Mouse (Mus musculus) myocyte (in vitro differentiated cells): ENCODE data around the gene Med8.

Experiments used
- CEBPB ChIP-seq: IDR thresholded peaks from 2 replicates; pipeline ENCODE4 v1.6.1; 2011; ENCODE audit warnings: mild to moderate bottlenecking, moderate library complexity; ENCODE audit not compliant: poor library complexity, insufficient read depth, severe bottlenecking
- E2F4 ChIP-seq: IDR thresholded peaks from one replicate; pipeline ENCODE4 v1.6.1; 2011; ENCODE audit warnings: mild to moderate bottlenecking, control low read depth, moderate library complexity; ENCODE audit not compliant: insufficient read depth
- MAX ChIP-seq: IDR thresholded peaks from one replicate; pipeline ENCODE4 v1.6.1; 2011; ENCODE audit warnings: low read depth, mild to moderate bottlenecking, control low read depth
- POLR2A ChIP-seq: IDR thresholded peaks from one replicate; pipeline ENCODE4 v1.6.1; 2011; ENCODE audit warnings: low read depth, mild to moderate bottlenecking, control low read depth, moderate library complexity; ENCODE audit not compliant: insufficient read length
- TCF3 ChIP-seq: IDR thresholded peaks from one replicate; pipeline ENCODE4 v1.6.1; 2011; ENCODE audit warnings: low read depth, control low read depth; ENCODE audit not compliant: insufficient read length
- USF1 ChIP-seq: IDR thresholded peaks from one replicate; pipeline ENCODE4 v1.6.1; 2011; ENCODE audit warnings: low read depth, mild to moderate bottlenecking, control low read depth, moderate library complexity

DNA sequence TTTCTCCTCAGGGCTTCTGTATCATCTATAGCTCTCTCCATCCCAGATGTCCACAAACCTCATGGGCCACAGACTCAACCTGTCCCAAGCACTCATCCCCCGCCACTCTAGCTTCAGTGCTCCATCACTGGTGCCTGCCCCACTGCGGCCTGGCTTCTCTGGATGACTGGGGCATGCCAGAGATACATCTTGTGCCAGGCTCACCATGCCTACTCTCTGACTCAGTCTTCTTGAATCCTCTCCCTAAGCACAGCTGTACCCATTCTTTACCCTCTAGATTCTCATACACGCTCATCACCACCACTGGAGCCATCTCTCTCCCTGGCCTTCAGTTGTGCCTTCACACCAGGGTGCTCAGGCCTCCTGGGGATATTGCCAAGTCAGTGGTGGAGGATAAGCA lies 45.2 kb upstream of the Med8 start:
- TF ChIP-seq POLR2A (no peak), TCF3 (no peak), MAX (no peak), USF1 (no peak), CEBPB (no peak), E2F4 (no peak)
